Mouse (Mus musculus) bone marrow, adult 2 months (tissue): ENCODE data around the gene Edem1.

ENCODE experiments used
- CTCF ChIP-seq: fragments of 200-500 bp; IDR thresholded peaks from 2 replicates; pipeline ENCODE4 v1.5.1; 2011; ENCODE audit warnings: low read length, control low read depth; ENCODE audit not compliant: control insufficient read depth, insufficient read depth
- POLR2A ChIP-seq: fragments of 200-500 bp; IDR thresholded peaks from 2 replicates; pipeline ENCODE4 v1.6.1; 2011; ENCODE audit warnings: low read depth, mild to moderate bottlenecking, control low read depth, low read length, borderline replicate concordance; ENCODE audit not compliant: control insufficient read depth

DNA sequence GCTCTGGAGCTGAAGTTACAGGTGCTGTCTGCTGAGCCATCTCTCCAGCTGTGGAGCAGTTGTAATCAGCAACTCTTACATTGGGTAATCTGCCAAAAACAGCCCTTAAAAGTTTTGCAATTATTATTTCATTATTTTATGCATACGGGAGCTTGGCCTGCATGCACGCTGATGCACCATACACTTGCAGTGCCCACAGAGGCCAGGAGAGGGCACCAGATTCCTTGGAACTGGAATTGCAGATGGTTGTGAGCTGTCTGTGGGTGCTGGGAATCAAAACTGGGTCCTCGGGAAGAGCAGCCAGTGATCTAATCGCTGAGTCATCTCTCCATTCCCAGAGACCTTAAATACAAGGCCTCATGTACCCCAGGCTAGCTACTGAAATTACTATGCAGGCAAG, 52.6 kb downstream of the Edem1 start:
- TF ChIP-seq CTCF (peak; percentile 37; the same call in 1 of the 2 replicates), POLR2A (no peak)
